Comparison of ENCODE assay signal across 11 mouse cellular contexts in the genomic region with DNA sequence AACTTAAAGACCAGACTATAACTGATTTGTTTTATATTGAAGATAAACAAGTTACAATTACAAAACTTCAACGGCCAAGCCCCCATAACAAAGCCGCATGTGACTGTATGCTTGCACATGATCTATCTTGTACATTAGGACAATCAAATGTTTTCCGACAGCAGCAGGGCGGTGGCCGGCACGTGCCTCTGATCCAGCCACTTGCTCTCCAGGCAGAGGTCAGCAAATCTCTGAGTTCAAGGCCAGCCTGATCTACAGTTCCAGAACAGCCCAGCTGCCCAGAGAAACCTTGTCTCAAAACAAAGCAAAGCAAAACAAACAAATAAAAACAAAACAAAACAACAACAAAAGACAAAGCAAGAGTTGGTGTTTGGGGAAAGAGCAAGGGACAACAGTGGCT. TPM values are rescaled to one million over a fixed set of nuclear protein-coding genes. Genes with fewer than 3 reads are reported as not detected.
DNase-seq lines count a peak whose midpoint lies in the region; ATAC-seq and TF ChIP-seq lines count a peak whose summit lies in the region.
"Had no signal": no experiment of that assay in that cellular context is flagged by ENCODE, and none has a peak within 500 bp of the region (broad histone marks: within the 10 kb centered on the region; RNA-seq: fewer than 3 reads in every experiment).

No protein-coding gene starts in this region.

- no peak overlapping the region for H3K27ac ChIP-seq in hindbrain, postnatal 0 days
- no peak overlapping the region for H3K27ac ChIP-seq in hindbrain, embryonic 13.5 days
- no peak overlapping the region for H3K27ac ChIP-seq in brown adipose tissue, adult 24 weeks (replicated peaks; ENCODE audit: low read depth, low read length)
- no peak overlapping the region for H3K27ac ChIP-seq in lung, embryonic 16.5 days (ENCODE audit: low read length)

- no peaks in the 10 kb centered on the region for H3K27me3 ChIP-seq in hindbrain, postnatal 0 days (ENCODE audit: insufficient read depth, low read length)
- 0 out of 2 replicates have a peak, but pooled peaks cover 3% of the 10 kb centered on the region for H3K27me3 ChIP-seq in hindbrain, embryonic 13.5 days
- no peaks in the 10 kb centered on the region for H3K27me3 ChIP-seq in lung, embryonic 16.5 days (ENCODE audit: control insufficient read depth, insufficient read depth, low read depth, low read length)

- no peaks in the 10 kb centered on the region for H3K36me3 ChIP-seq in hindbrain, postnatal 0 days (ENCODE audit: insufficient read depth, low read length)
- H3K36me3 ChIP-seq in hindbrain, embryonic 13.5 days, result no peaks in the 10 kb centered on the region
- H3K36me3 ChIP-seq in lung, embryonic 16.5 days (ENCODE audit: control insufficient read depth, insufficient read depth, low read length), result no peaks in the 10 kb centered on the region

- TF ChIP-seq CTCF in hindbrain, postnatal 0 days (IDR thresholded peaks at IDR 0.05; ENCODE audit: low read depth), result no peak

- ATAC-seq in hindbrain, postnatal 0 days, result no peak
- ATAC-seq in hindbrain, embryonic 13.5 days (ENCODE audit: low FRiP score), result no peak
- ATAC-seq in lung, embryonic 16.5 days (ENCODE audit: low read depth), result no peak

- H3K9me3 ChIP-seq in hindbrain, postnatal 0 days (ENCODE audit: low read length), result no peaks in the 10 kb centered on the region
- H3K9me3 ChIP-seq in hindbrain, embryonic 13.5 days, result no peaks in the 10 kb centered on the region
- no peaks in the 10 kb centered on the region for H3K9me3 ChIP-seq in lung, embryonic 16.5 days (ENCODE audit: control insufficient read depth, low read length)

- WGBS in hindbrain, postnatal 0 days, result 77% methylated on average over 6 of the region's 6 CpGs
- WGBS in hindbrain, embryonic 13.5 days, result 71% methylated on average over 6 of the region's 6 CpGs
- 46% methylated on average over 6 of the region's 6 CpGs for WGBS in lung, embryonic 16.5 days

- no peak overlapping the region for H3K4me3 ChIP-seq in hindbrain, postnatal 0 days (ENCODE audit: low read length)
- H3K4me3 ChIP-seq in hindbrain, embryonic 13.5 days, result no peak overlapping the region
- H3K4me3 ChIP-seq in brown adipose tissue, adult 24 weeks (ENCODE audit: insufficient read depth, low read depth, low read length), result peak overlapping the region; percentile 36
- H3K4me3 ChIP-seq in lung, embryonic 16.5 days (ENCODE audit: low read length), result peak overlapping the region; percentile 16

- peak overlapping the region; percentile 94; the same call in 1 of the 2 replicates for H3K4me2 ChIP-seq in hindbrain, postnatal 0 days (ENCODE audit: low read depth, low read length)
- H3K4me2 ChIP-seq in hindbrain, embryonic 13.5 days, result no peak overlapping the region
- peak overlapping the region; percentile 46 for H3K4me2 ChIP-seq in lung, embryonic 16.5 days (ENCODE audit: low read depth, low read length)

- H3K4me1 ChIP-seq in hindbrain, postnatal 0 days (ENCODE audit: insufficient read depth, low read length), result no peaks in the 10 kb centered on the region
- 0 out of 2 replicates have a peak, but pooled peaks cover 8% of the 10 kb centered on the region for H3K4me1 ChIP-seq in hindbrain, embryonic 13.5 days (replicated peaks)
- H3K4me1 ChIP-seq in brown adipose tissue, adult 24 weeks (ENCODE audit: control insufficient read depth, insufficient read depth, insufficient read length, low read length), result 0 out of 2 replicates have a peak, but pooled peaks cover 6% of the 10 kb centered on the region
- peaks cover 5% of the 10 kb centered on the region; the same call in 1 of the 2 replicates for H3K4me1 ChIP-seq in lung, embryonic 16.5 days (replicated peaks; ENCODE audit: control insufficient read depth, insufficient read depth, low read length)

- no peak overlapping the region for H3K9ac ChIP-seq in hindbrain, postnatal 0 days (replicated peaks; ENCODE audit: low read length)
- H3K9ac ChIP-seq in hindbrain, embryonic 13.5 days, result no peak overlapping the region
- no peak overlapping the region for H3K9ac ChIP-seq in lung, embryonic 16.5 days (ENCODE audit: low read length)

- DNase-seq in adrenal gland, adult (ENCODE audit: inconsistent age in 2 of 2, low spot score in 1 of 2), result peak; percentile 27 to 63
- no peak for DNase-seq in adrenal gland, postnatal 25 days
- no peak for DNase-seq in hindbrain, postnatal 0 days (ENCODE audit: low spot score)
- no peak for DNase-seq in B cell, adult 2 months
- no peak for DNase-seq in layer of hippocampus, adult 9-11 months

RNA-seq across cellular contexts. Expression of a gene that starts 1.3 kb away (rescaled TPM):
- 48.8 and 57.5 TPM in 2 replicates for total RNA-seq in adrenal gland, postnatal 25 days (2021)
- total RNA-seq in hindbrain, postnatal 0 days (2014; rRNA removed), result 6.5 and 8.0 TPM in 2 replicates
- 10.6 and 11.8 TPM in 2 replicates for polyA plus RNA-seq in hindbrain, postnatal 0 days (2015; fragmentation: Nextera tagmentation; extraction: Ambion mirVana)
- polyA plus RNA-seq in hindbrain, embryonic 13.5 days (2015; fragmentation: Nextera tagmentation; extraction: Ambion mirVana), result 12.3 and 12.5 TPM in 2 replicates
- 7.8 and 14.1 TPM in 2 replicates for polyA plus RNA-seq in brown adipose tissue, adult 24 weeks (2012; ENCODE audit: insufficient read depth, insufficient read length, missing spikeins)
- polyA plus RNA-seq in lung, embryonic 16.5 days (2015; fragmentation: Nextera tagmentation; extraction: Ambion mirVana), result 74.4 and 79.7 TPM in 2 replicates

RNA-seq across cellular contexts. Expression of a gene that starts 8.5 kb away (rescaled TPM):
- total RNA-seq in adrenal gland, postnatal 25 days (2021), result 14.2 and 16.1 TPM in 2 replicates
- total RNA-seq in hindbrain, postnatal 0 days (2014; rRNA removed), result 7.0 and 11.2 TPM in 2 replicates
- 12.3 TPM in 2 replicates for polyA plus RNA-seq in hindbrain, postnatal 0 days (2015; fragmentation: Nextera tagmentation; extraction: Ambion mirVana)
- 21.3 and 22.6 TPM in 2 replicates for polyA plus RNA-seq in hindbrain, embryonic 13.5 days (2015; fragmentation: Nextera tagmentation; extraction: Ambion mirVana)
- polyA plus RNA-seq in brown adipose tissue, adult 24 weeks (2012; ENCODE audit: insufficient read depth, insufficient read length, missing spikeins), result 4.8 and 5.4 TPM in 2 replicates
- polyA plus RNA-seq in lung, embryonic 16.5 days (2015; fragmentation: Nextera tagmentation; extraction: Ambion mirVana), result 20.8 and 22.4 TPM in 2 replicates

RNA-seq across cellular contexts. Expression of a gene that starts 40.9 kb away (rescaled TPM):
- total RNA-seq in adrenal gland, postnatal 25 days (2021), result not detected in 2 replicates
- total RNA-seq in hindbrain, postnatal 0 days (2014; rRNA removed), result not detected in 2 replicates
- 0.16 TPM in 2 replicates for polyA plus RNA-seq in hindbrain, postnatal 0 days (2015; fragmentation: Nextera tagmentation; extraction: Ambion mirVana)
- 0.63 and 0.82 TPM in 2 replicates for polyA plus RNA-seq in hindbrain, embryonic 13.5 days (2015; fragmentation: Nextera tagmentation; extraction: Ambion mirVana)
- not detected in 2 replicates for polyA plus RNA-seq in brown adipose tissue, adult 24 weeks (2012; ENCODE audit: insufficient read depth, insufficient read length, missing spikeins)
- 4.2 and 5.0 TPM in 2 replicates for polyA plus RNA-seq in lung, embryonic 16.5 days (2015; fragmentation: Nextera tagmentation; extraction: Ambion mirVana)
- total RNA-seq: layer of hippocampus, postnatal 25 days; megakaryocyte-erythroid progenitor cell, adult 5-6 weeks had no signal
- polyA plus RNA-seq: spleen, adult 2 months had no signal

Comparison
In these comparisons a context has a peak if more than half of its experiments do, and no peak if none do; other contexts are left out.
1. DNase-seq: peak in adrenal gland, adult (2 of 2); none in adrenal gland, postnatal 25 days (single experiment), hindbrain, postnatal 0 days (single experiment), B cell, adult 2 months (0 of 2) and layer of hippocampus, adult 9-11 months (single experiment).
2. H3K4me3 ChIP-seq: peak in brown adipose tissue, adult 24 weeks (single experiment) and lung, embryonic 16.5 days (single experiment); none in hindbrain, postnatal 0 days (single experiment) and hindbrain, embryonic 13.5 days (single experiment).